Mouse (Mus musculus) hindbrain, embryonic 11.5 days (tissue): ENCODE measurements at regions not wholly inside any gene's neighbourhood (a gene's known extent, or its start where the extent isn't known, plus 50 kb on each side); places are given as distances from the start of the nearest gene placed in this dataset.

Experiments used
- ATAC-seq: fragments of 200-750 bp; cut with Nextera tagmentation; 2 replicates; pipeline ENCODE4 v1.8.0; 2017; ENCODE audit warnings: mild to moderate bottlenecking, moderate TSS enrichment, moderate library complexity; ENCODE audit not compliant: low FRiP score
- DNase-seq: peaks from one replicate; pipeline ENCODE4 v3.0.0-alpha.2; 2015; ENCODE audit warnings: low spot score
- H3K27ac ChIP-seq: fragments of 300-500 bp; sonication (generic); 2 replicates; pipeline ENCODE4 v1.5.1; 2014; ENCODE audit warnings: mild to moderate bottlenecking, low read depth, low read length
- H3K27me3 ChIP-seq: fragments of 300-500 bp; sonication (generic); 2 replicates; pipeline ENCODE4 v1.6.1; 2014; ENCODE audit warnings: mild to moderate bottlenecking, low read length, moderate library complexity, mixed read lengths; ENCODE audit not compliant: control insufficient read depth, insufficient read depth
- H3K36me3 ChIP-seq: fragments of 300-500 bp; sonication (generic); 2 replicates; pipeline ENCODE4 v1.6.1; 2014; ENCODE audit warnings: mild to moderate bottlenecking, low read length, moderate library complexity, mixed read lengths; ENCODE audit not compliant: control insufficient read depth, insufficient read depth
- H3K4me1 ChIP-seq: fragments of 300-500 bp; sonication (generic); replicated peaks from 2 replicates; pipeline ENCODE4 v1.6.1; 2014; ENCODE audit warnings: low read length, mixed read lengths; ENCODE audit not compliant: control insufficient read depth, insufficient read depth
- H3K4me2 ChIP-seq: fragments of 300-500 bp; sonication (generic); replicated peaks from 2 replicates; pipeline ENCODE4 v1.6.1; 2014; ENCODE audit warnings: mild to moderate bottlenecking, low read depth, low read length
- H3K4me3 ChIP-seq: fragments of 300-500 bp; sonication (generic); 2 replicates; pipeline ENCODE4 v1.5.1; 2014; ENCODE audit warnings: low read depth, low read length
- H3K9ac ChIP-seq: fragments of 300-500 bp; sonication (generic); 2 replicates; pipeline ENCODE4 v1.6.1; 2014; ENCODE audit warnings: low read depth, low read length
- H3K9me3 ChIP-seq: fragments of 300-500 bp; sonication (generic); 2 replicates; pipeline ENCODE4 v1.6.1; 2016; ENCODE audit warnings: low read length; ENCODE audit not compliant: control insufficient read depth
- WGBS: fragments of 180-500 bp; shearing (Covaris S2); extraction: QIAGEN DNeasy Blood & Tissue Kit; methylation state at CpG from one replicate; pipeline ENCODE4 v1.1.7; 2014; 5-methylcytosine and 5-hydroxymethylcytosine counted together

- H3K36me3 ChIP-seq: no peaks in the 10 kb centered on the region
- no peak overlapping the region for H3K9ac ChIP-seq
- H3K4me3 ChIP-seq: no peak overlapping the region
- ATAC-seq (0 out of 2 replicates have a peak, but pooled peaks have one; percentile 22), DNase-seq (no peak)
- no peaks in the 10 kb centered on the region for H3K27me3 ChIP-seq
- H3K9me3 ChIP-seq: no peaks in the 10 kb centered on the region
- no peak overlapping the region for H3K4me2 ChIP-seq
- H3K27ac ChIP-seq: no peak overlapping the region
- H3K4me1 ChIP-seq: no peaks in the 10 kb centered on the region; the same call in 1 of the 2 replicates
Observed at GRCm38 (mm10) chr15:14000952-14001351, 827.5 kb upstream of the Cdh6 start.

- no peak overlapping the region for H3K4me2 ChIP-seq
- no peaks in the 10 kb centered on the region for H3K27me3 ChIP-seq
- no peak overlapping the region for H3K4me3 ChIP-seq
- H3K27ac ChIP-seq: no peak overlapping the region
- no peaks in the 10 kb centered on the region for H3K9me3 ChIP-seq
- H3K9ac ChIP-seq: no peak overlapping the region
- ATAC-seq (no peak), DNase-seq (no peak)
- no peaks in the 10 kb centered on the region for H3K4me1 ChIP-seq
- H3K36me3 ChIP-seq: no peaks in the 10 kb centered on the region
- WGBS: 75% methylated on average over 3 of the region's 3 CpGs
Observed at GRCm38 (mm10) chr15:13989768-13990167, 816.3 kb upstream of the Cdh6 start.

- 83% methylated on average over 8 of the region's 8 CpGs for WGBS
- H3K4me1 ChIP-seq: no peaks in the 10 kb centered on the region
- no peak for DNase-seq
- no peak overlapping the region for H3K4me2 ChIP-seq
- no peak overlapping the region for H3K4me3 ChIP-seq
- no peaks in the 10 kb centered on the region for H3K36me3 ChIP-seq
- H3K9ac ChIP-seq: no peak overlapping the region
- no peaks in the 10 kb centered on the region for H3K9me3 ChIP-seq
- no peak for ATAC-seq
- no peaks in the 10 kb centered on the region for H3K27me3 ChIP-seq
- no peak overlapping the region for H3K27ac ChIP-seq
Observed at GRCm38 (mm10) chr15:13988919-13989510, 815.5 kb upstream of the Cdh6 start.

- no peaks in the 10 kb centered on the region for H3K9me3 ChIP-seq
- peak; percentile 91 for ATAC-seq
- H3K4me1 ChIP-seq: no peaks in the 10 kb centered on the region
- no peak overlapping the region for H3K4me3 ChIP-seq
- DNase-seq: peak; percentile 35
- H3K9ac ChIP-seq: no peak overlapping the region
- no peaks in the 10 kb centered on the region for H3K27me3 ChIP-seq
- H3K4me2 ChIP-seq: no peak overlapping the region
- no peaks in the 10 kb centered on the region for H3K36me3 ChIP-seq
- WGBS: 14% methylated on average over 7 of the region's 7 CpGs
- H3K27ac ChIP-seq: no peak overlapping the region
Observed at GRCm38 (mm10) chr15:13969811-13970210, 796.3 kb upstream of the Cdh6 start.
